Mouse (Mus musculus): ENCODE results near the gene Alkbh3.

- TF ChIP-seq CTCF (IDR thresholded peaks at IDR 0.05; ENCODE audit: low read depth, low read length) (peak; percentile 68), POLR2A (IDR thresholded peaks at IDR 0.05; ENCODE audit: insufficient read depth, low read length) (no peak), EP300 (IDR thresholded peaks at IDR 0.05; ENCODE audit: insufficient read depth, low read depth, low read length) (no peak)
These were observed 8.3 kb downstream of the Alkbh3 start for GRCm38 (mm10) chr2:94002331-94002730.
